Mouse (Mus musculus): ENCODE results near the gene Unc93a. TPM values are rescaled to one million over a fixed set of nuclear protein-coding genes. Genes with fewer than 3 reads are reported as not detected.
A peak's percentile ranks its signal among the peaks of the same experiment; 100 is the strongest.
"Not testable (repeated sequence)": the region's sequence is repeated elsewhere in the genome, so short reads cannot be mapped to it uniquely, and the experiment has no call there.

Gene Unc93a
- total RNA-seq (2015) (not detected in 2 replicates), total RNA-seq (2017) (0.17 TPM in 1 of 2 replicates, not detected in the other)

- not testable (repeated sequence) for ATAC-seq (replicated peaks; ENCODE audit: poor library complexity)
These were observed at the start of gene Unc93a for GRCm38 (mm10) chr17:13131710-13132109. Gene Unc93a, minus strand, starts transcription at chr17:13131810.

DNA sequence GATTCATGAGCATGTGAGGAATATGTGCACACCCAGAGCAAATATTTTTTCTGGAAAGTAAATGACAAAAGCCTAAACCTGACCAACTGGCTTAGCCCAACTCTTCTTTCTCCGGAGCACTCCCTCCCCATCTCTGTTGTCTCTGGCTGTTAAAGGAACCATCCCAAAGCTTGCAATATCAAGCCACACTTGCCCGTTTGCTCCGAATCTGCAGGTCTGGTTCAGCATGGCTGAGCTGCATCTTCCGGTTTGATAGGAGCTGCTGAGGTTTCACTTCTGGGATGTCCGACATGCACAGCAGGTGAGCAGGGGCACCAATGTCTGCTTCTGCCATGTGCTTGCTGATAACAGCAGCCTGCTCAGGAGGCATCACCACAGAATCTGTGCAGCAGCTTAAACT is 48.9 kb upstream of the Unc93a start:
- not testable (repeated sequence) for ATAC-seq (replicated peaks; ENCODE audit: poor library complexity)

DNA sequence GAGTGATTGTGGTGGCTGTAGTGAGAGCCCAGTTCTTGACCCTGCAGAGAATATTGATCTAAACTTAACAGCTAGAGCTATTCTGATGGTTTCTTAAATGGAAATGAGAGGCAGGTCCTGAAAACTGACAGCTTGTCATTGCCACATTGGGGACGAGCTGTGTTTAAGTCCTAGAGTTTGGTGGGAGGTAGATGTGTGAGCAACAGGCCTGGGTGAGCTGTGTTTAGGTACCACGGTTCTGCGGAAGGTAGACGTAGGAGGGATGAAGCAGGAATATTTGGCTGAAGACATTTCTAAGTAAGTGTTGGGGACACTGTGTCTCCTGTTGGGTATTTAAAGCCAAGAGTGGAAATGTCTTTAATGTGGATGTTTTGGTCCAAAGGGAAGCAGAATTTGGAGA is 47.4 kb upstream of the Unc93a start:
- not testable (repeated sequence) for ATAC-seq (replicated peaks; ENCODE audit: poor library complexity)

DNA sequence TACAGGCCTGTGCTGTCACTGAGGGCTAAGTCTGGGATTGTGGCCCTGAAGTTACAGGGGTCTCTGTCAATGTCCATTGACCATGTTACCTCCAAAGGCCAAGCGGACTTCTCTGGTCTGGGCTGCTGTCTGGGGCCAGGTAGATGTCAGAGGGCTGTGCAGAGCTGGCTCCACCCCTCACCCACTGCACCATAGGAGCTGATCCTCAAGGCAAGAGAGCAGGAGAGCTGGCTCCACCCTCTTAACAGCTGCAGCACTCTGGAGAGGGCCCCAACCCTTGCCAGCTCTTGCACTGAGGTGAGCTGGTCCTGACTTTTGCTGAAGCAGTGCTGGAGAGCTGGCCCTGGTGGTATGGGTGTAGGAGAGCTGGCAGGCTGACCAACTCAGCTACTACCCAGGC is 46.2 kb upstream of the Unc93a start:
- not testable (repeated sequence) for ATAC-seq (replicated peaks; ENCODE audit: poor library complexity)

- peak; percentile 72 for ATAC-seq (replicated peaks; ENCODE audit: poor library complexity)
These were observed 44.0 kb upstream of the Unc93a start for GRCm38 (mm10) chr17:13175609-13176008.

- ATAC-seq (replicated peaks; ENCODE audit: poor library complexity): peak; percentile 92
These were observed 42.4 kb upstream of the Unc93a start for GRCm38 (mm10) chr17:13174029-13174428.

DNA sequence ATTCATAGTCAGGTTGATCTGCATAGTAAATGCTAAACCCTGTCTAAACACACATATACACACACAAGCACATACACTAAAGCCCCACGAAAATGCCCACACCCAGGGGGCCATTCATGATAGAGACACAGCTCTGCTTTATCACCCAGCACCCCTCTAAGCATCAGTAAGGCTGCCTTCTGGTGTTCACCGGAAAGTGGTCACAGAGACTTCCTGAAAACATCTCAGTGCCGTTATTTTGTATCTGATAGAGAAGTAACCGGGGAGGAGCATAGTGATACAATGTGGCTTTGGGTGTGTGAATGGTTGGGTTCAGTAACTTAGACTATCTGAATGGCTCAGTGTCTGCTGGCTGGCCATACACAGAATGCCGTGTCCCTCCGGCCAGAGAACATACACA is 42.0 kb upstream of the Unc93a start:
- ATAC-seq (replicated peaks; ENCODE audit: poor library complexity): peak; percentile 78

DNA sequence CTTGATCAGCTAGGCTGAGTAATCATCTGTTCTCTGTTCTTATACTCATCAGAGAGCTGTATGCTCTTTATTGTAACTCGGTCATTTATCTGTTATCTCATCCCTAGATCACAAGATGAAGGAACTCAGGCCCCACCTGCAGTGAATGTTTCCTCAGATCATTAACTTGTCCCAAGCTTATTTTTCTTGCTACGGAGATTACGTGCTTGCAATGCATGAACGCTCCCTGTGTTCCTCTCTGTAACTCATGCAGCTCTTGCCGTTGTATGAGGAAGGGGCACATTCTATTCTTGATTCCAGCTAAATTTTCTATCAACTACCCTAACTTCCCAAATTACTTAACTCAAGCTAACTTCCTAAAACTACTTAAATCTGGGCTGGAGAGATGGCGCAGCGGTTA is 14.5 kb upstream of the Unc93a start:
- ATAC-seq (replicated peaks; ENCODE audit: poor library complexity): not testable (repeated sequence)

GRCm38 (mm10) chr17:13144580-13145215 is 13.1 kb upstream of the Unc93a start:
- peak; percentile 84 for ATAC-seq (replicated peaks; ENCODE audit: poor library complexity)

GRCm38 (mm10) chr17:13142665-13143064 is 11.1 kb upstream of the Unc93a start:
- ATAC-seq (replicated peaks; ENCODE audit: poor library complexity): peak; percentile 62

- not testable (repeated sequence) for ATAC-seq (replicated peaks; ENCODE audit: poor library complexity)
These were observed 3.7 kb upstream of the Unc93a start for GRCm38 (mm10) chr17:13135356-13135755.

- not testable (repeated sequence) for ATAC-seq (replicated peaks; ENCODE audit: poor library complexity)
These were observed 742 bp upstream of the Unc93a start for GRCm38 (mm10) chr17:13132352-13132751.

- peak; percentile 51 for ATAC-seq (replicated peaks; ENCODE audit: poor library complexity)
These were observed 1.7 kb downstream of the Unc93a start for GRCm38 (mm10) chr17:13129737-13130465.

- ATAC-seq (replicated peaks; ENCODE audit: poor library complexity): not testable (repeated sequence)
These were observed 2.3 kb downstream of the Unc93a start for GRCm38 (mm10) chr17:13129324-13129723.

GRCm38 (mm10) chr17:13124241-13124640 is 7.4 kb downstream of the Unc93a start:
- ATAC-seq (replicated peaks; ENCODE audit: poor library complexity): peak; percentile 47; the same call in 1 of the 2 replicates

DNA sequence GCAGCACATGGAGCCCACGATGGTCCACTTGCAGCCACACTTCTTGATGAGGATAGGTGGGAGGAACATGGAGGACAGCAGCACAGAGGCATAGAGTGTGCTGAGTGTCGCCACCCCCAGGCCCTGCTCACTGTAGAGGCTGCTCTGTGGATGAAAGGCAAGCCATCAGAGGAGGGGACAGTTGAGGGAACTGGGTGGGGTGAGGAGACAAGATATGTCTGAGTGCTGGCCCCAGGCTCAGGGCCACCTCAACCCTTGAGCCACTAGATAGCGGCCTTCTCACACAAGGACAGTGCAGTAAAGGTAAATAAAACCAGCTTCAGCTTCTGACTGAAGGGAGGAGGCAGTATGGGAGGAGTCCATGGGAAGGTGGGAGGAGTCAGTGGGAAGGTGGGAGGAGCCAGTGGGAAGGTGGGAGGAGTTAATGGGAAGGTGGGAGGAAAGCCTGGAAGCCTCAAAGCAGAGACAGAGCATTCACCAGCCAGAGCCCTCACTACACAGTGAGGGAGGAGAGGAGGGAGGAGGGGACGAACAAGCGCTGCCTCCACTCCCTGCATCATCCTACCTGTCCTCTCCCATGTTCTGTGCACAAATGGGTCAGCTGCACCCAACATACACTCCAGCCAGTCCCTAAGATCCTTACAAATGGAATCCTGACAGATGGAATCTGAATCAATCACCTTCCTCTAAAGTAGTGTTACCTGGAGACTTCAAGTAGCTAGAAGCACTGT is 8.1 kb downstream of the Unc93a start:
- ATAC-seq (replicated peaks; ENCODE audit: poor library complexity): peak; percentile 21; the same call in 1 of the 2 replicates

GRCm38 (mm10) chr17:13112504-13113291 is 18.9 kb downstream of the Unc93a start:
- not testable (repeated sequence) for ATAC-seq (replicated peaks; ENCODE audit: poor library complexity)

- ATAC-seq (replicated peaks; ENCODE audit: poor library complexity): not testable (repeated sequence)
These were observed 25.0 kb downstream of the Unc93a start for GRCm38 (mm10) chr17:13106563-13106962.

DNA sequence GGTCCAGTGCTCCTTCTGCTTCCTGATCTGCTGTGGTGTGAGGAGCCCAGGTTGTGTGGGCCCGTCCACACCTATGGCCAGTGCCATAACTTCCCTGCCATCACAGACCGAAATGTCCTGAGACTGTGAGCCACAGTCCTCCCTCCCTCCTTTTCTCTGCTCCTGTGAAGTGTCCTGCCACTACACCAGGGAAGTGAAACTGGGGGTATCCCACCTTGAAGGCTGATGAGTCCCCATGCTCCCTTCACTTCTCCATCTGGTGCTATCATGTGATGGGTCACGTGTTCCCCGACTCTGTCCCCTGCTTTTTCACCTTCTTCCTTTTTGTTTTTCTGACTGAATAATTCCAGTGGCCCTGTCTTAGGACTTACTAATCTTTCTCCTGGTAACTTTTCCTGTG is 38.6 kb downstream of the Unc93a start:
- peak; percentile 44; the same call in 1 of the 2 replicates for ATAC-seq (replicated peaks; ENCODE audit: poor library complexity)

- ATAC-seq (replicated peaks; ENCODE audit: poor library complexity): not testable (repeated sequence)
These were observed 39.4 kb downstream of the Unc93a start for GRCm38 (mm10) chr17:13092100-13092764.

Measured in megakaryocyte progenitor cell, adult 5-6 weeks (primary cell).